Mouse (Mus musculus): ENCODE data around the gene Mmp23. TPM values are rescaled to one million over a fixed set of nuclear protein-coding genes. Genes with fewer than 3 reads are reported as not detected.
"Not testable (repeated sequence)": the region's sequence is repeated elsewhere in the genome, so short reads cannot be mapped to it uniquely, and the experiment has no call there.

Mmp23 gene
- polyA plus RNA-seq, 1 experiment = not detected

DNA sequence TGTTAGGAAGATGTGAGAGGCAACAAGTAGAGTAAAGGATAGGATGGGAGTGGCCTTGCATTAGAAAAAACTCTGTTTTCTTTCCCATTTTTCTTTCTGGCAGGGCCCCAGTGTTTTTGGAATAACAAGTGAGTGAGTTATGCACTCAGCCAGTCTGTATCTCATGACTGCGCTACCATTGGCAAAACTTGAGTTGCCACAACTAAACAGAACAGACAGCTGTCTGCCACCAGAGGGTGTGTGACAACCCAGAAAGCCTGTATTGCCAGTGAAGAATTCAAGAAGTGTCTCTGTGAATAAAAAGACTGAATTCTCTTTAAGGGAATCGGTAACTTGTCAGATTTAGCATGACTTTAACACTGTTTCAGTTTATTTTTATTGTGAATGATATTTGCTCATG, 22.8 kb upstream of the Mmp23 start:
- TF ChIP-seq GATA1 (IDR thresholded peaks at IDR 0.05; ENCODE audit: low read length) (no peak), TAL1 (IDR thresholded peaks at IDR 0.05; ENCODE audit: low read length) (no peak)
- Histone ChIP-seq H3K36me3 (ENCODE audit: control insufficient read depth) (no peaks in the 10 kb centered on the region), H3K27me3 (ENCODE audit: control insufficient read depth) (no peaks in the 10 kb centered on the region; the same call in 1 of the 2 replicates), H3K4me3 (replicated peaks) (no peak overlapping the region), H3K4me1 (ENCODE audit: control insufficient read depth) (no peaks in the 10 kb centered on the region), H3K9me3 (ENCODE audit: control insufficient read depth, low read length) (no peaks in the 10 kb centered on the region)

DNA sequence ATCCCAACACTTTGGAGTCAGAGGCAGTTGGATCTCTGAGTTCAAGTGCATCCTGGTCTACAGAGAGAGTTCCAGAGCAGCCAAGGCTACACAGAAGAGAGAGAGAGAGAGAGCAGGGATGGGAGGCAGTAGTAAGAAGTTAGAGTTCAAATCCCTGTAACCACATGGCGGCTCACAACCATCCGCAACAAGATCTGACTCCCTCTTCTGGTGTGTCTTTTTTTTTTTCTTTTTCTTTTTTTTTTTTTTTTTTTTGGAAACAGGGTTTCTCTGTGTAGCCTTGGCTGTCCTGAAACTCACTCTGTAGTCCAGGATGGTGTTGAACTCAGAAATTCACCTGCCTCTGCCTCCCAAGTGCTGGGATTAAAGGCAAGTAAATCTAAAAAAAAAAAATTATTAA, 18.9 kb upstream of the Mmp23 start:
- H3K36me3 ChIP-seq (ENCODE audit: control insufficient read depth) = no peaks in the 10 kb centered on the region
- no peak for TF ChIP-seq TAL1 (IDR thresholded peaks at IDR 0.05; ENCODE audit: low read length)
- TF ChIP-seq GATA1 (IDR thresholded peaks at IDR 0.05; ENCODE audit: low read length) = no peak
- H3K4me3 ChIP-seq (replicated peaks) = no peak overlapping the region
- no peaks in the 10 kb centered on the region for H3K9me3 ChIP-seq (ENCODE audit: control insufficient read depth, low read length)
- peaks cover 18% of the 10 kb centered on the region for H3K4me1 ChIP-seq (ENCODE audit: control insufficient read depth)
- H3K27me3 ChIP-seq (ENCODE audit: control insufficient read depth) = no peaks in the 10 kb centered on the region; the same call in 1 of the 2 replicates

DNA sequence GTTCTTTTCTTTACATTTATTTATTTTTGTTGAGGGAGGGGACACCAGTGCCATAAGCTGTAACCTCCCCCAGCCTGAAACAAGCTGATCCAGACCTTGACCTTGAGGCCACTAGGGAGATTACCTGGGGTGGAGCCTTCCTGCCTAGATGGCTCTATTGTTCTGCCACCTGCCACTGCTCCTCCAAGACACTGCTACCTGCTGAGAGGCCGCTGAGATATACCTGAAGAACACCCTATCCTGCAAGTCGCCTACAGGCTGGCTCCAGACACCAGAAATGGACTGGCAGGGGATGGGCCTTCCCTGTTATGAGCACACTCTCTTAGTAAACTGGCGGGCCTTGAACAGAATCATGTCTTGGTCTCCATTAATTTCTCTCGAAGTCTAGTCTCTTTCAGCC, 17.1 kb upstream of the Mmp23 start:
- not testable (repeated sequence) for H3K36me3 ChIP-seq (ENCODE audit: control insufficient read depth); H3K9me3 ChIP-seq (ENCODE audit: control insufficient read depth, low read length); H3K27me3 ChIP-seq (ENCODE audit: control insufficient read depth)
- H3K4me3 ChIP-seq (replicated peaks) = peak overlapping the region; percentile 78
- peaks cover 18% of the 10 kb centered on the region for H3K4me1 ChIP-seq (ENCODE audit: control insufficient read depth)

DNA sequence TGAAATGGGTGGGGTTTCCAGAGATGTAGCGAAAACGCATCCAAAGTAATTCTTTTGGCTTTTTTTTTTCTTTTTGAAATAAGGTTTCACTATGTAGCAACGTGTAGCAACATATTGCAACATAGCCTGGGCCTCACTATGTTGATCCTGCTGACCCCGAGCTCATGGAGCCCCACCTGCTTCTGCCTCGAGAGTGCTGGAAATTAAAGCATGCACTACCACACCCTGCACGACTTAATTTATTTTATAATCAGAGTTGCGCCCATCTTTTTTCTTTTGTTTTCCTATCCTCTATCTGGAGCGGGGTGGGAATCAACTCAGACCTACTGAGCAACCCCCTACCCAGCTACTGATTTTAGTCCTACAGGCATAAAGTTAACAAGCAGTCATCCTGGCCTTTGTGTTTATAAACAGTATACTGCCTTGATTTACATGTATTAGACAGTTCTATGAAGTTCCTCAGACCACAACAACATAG, 16.5 kb upstream of the Mmp23 start:
- Histone ChIP-seq H3K36me3 (ENCODE audit: control insufficient read depth) (no peaks in the 10 kb centered on the region), H3K27me3 (ENCODE audit: control insufficient read depth) (no peaks in the 10 kb centered on the region; the same call in 1 of the 2 replicates), H3K4me3 (replicated peaks) (peak overlapping the region; percentile 78), H3K9me3 (ENCODE audit: control insufficient read depth, low read length) (no peaks in the 10 kb centered on the region), H3K4me1 (ENCODE audit: control insufficient read depth) (peaks cover 18% of the 10 kb centered on the region)
- no peak for TF ChIP-seq TAL1 (IDR thresholded peaks at IDR 0.05; ENCODE audit: low read length)
- TF ChIP-seq GATA1 (IDR thresholded peaks at IDR 0.05; ENCODE audit: low read length) = no peak

DNA sequence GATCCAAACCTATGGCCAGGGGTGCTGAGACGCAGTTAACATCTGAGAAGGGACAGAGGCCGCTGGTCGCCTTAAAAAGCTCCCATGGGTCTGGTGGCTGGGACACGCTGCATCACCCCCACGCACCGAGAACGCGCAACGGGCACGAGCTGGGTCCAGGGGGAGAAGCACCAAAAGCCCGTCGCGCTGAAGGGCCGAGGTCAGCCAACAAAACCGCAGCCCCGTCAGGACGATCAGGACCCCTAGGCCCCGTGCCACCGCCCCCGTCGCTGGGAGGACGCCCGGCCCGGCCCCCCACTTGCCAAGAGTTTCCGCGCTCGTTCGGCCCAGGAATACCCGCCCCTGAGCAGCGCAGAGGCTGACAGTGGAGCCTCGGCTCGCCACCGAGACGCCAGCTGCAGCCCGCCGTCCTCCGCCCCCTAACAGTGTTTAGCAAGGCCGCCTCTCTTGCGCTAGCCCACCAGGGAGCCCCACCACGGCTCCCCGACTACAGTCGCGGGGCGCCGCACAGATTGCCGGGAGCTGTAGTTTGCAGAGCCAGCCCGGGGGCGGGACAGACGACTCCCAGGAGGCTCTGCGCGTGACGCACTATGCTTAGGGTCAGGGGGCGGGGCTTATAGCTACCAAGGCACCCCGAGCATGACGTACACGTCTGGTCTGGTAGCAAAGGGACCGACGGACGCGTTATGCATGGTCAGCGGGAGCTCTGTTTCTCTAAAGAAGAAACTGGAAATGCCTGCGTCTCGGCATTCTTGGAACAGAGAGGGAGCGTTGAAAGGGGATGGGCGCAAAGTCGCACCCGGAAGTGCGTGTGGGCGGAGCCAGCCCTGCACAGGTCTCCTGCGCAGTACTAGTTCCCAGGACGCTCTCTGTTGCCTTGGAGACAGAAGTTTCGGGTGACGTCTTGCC, 15.8 kb upstream of the Mmp23 start, which contains the start of gene Mib2:
Gene Mib2, minus strand, starts transcription at position 510 of the 909 bp plus-strand sequence.
- TF ChIP-seq TAL1 (IDR thresholded peaks at IDR 0.05; ENCODE audit: low read length) = no peak
- TF ChIP-seq GATA1 (IDR thresholded peaks at IDR 0.05; ENCODE audit: low read length) = no peak
- Histone ChIP-seq H3K9me3 (ENCODE audit: control insufficient read depth, low read length) (no peaks in the 10 kb centered on the region), H3K4me3 (replicated peaks) (peak within 1 kb of the TSS; percentile 78), H3K4me1 (ENCODE audit: control insufficient read depth) (peaks cover 18% of the 10 kb centered on the region), H3K27me3 (ENCODE audit: control insufficient read depth) (no peaks in the 10 kb centered on the region; the same call in 1 of the 2 replicates), H3K36me3 (ENCODE audit: control insufficient read depth) (no peaks in the 10 kb centered on the region)

DNA sequence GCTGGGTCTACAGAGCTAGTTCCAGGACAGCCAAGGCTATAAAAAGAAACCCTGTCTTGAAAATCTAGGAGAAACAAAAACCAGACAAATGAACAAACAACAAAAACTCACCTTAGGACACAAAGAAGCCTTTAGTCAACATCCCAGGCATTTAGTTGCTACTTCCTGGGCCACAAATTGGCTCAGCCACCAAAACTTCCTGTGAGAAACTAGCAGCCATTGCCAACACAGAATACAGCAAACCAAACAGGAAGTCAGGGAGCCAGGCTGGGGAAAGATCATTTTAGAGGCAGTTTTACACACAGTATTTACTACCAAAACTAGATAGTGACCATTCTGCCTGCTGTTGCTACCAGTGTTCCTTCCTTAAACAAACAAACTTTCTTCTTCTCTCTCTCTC, 13.7 kb upstream of the Mmp23 start:
- Histone ChIP-seq H3K36me3 (ENCODE audit: control insufficient read depth) (no peaks in the 10 kb centered on the region), H3K4me3 (replicated peaks) (no peak overlapping the region)

DNA sequence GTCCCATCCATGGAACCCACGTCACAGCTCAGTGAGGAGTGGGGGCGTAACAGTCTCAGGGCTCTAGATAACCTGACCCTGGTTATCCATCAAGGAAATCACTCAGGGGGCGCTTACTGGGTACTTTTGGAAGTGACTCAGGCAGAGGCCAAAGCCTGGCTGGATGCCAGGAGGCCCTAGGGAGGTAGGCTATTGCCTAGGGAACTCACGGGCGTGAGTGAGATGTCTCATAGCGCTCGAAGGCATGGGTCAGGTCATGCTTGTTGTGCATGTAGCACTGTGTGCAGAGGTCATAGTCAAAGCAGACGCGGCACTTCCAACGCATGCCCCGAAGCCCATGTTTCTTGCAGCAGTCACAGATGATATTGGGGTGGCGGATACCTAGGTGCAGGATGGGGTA, 7.5 kb upstream of the Mmp23 start:
- H3K4me3 ChIP-seq (replicated peaks) = no peak overlapping the region
- peaks cover 3% of the 10 kb centered on the region; the same call in 1 of the 2 replicates for H3K36me3 ChIP-seq (ENCODE audit: control insufficient read depth)
- H3K4me1 ChIP-seq (ENCODE audit: control insufficient read depth) = peaks cover 4% of the 10 kb centered on the region
- H3K27me3 ChIP-seq (ENCODE audit: control insufficient read depth) = peaks cover 10% of the 10 kb centered on the region
- TF ChIP-seq GATA1 (IDR thresholded peaks at IDR 0.05; ENCODE audit: low read length) = no peak
- TF ChIP-seq TAL1 (IDR thresholded peaks at IDR 0.05; ENCODE audit: low read length) = no peak
- H3K9me3 ChIP-seq (ENCODE audit: control insufficient read depth, low read length) = no peaks in the 10 kb centered on the region

More for the DNA sequence above, 13.7 kb upstream of the Mmp23 start:
- TF ChIP-seq GATA1 (IDR thresholded peaks at IDR 0.05; ENCODE audit: low read length) (no peak), TAL1 (IDR thresholded peaks at IDR 0.05; ENCODE audit: low read length) (no peak)
- H3K9me3 ChIP-seq (ENCODE audit: control insufficient read depth, low read length) = no peaks in the 10 kb centered on the region
- peaks cover 22% of the 10 kb centered on the region for H3K4me1 ChIP-seq (ENCODE audit: control insufficient read depth)
- no peaks in the 10 kb centered on the region for H3K27me3 ChIP-seq (ENCODE audit: control insufficient read depth)

DNA sequence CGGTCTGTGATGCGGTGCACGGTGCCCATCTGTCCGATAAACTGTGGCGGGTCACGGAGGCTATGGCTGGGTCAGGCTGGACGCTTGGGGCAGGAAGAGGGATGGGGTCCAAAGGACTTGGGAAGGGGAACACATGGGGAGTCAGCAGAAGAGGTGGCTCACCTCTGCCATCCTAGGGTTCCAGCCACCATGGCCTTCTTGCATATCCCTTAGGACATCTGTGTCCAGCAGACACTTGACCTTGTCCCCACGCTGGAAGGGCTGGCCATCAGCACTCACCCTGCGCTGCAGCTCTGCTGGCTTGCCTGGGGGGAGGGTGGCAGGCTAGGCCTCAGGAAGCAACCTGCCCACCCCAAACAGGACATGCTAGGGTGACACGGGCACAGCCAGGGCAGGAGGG, 5.8 kb upstream of the Mmp23 start:
- Histone ChIP-seq H3K27me3 (ENCODE audit: control insufficient read depth) (peaks cover 27% of the 10 kb centered on the region), H3K4me3 (replicated peaks) (no peak overlapping the region), H3K9me3 (ENCODE audit: control insufficient read depth, low read length) (peaks cover 1% of the 10 kb centered on the region), H3K4me1 (ENCODE audit: control insufficient read depth) (peaks cover 17% of the 10 kb centered on the region), H3K36me3 (ENCODE audit: control insufficient read depth) (peaks cover 3% of the 10 kb centered on the region; the same call in 1 of the 2 replicates)
- no peak for TF ChIP-seq GATA1 (IDR thresholded peaks at IDR 0.05; ENCODE audit: low read length)
- TF ChIP-seq TAL1 (IDR thresholded peaks at IDR 0.05; ENCODE audit: low read length) = no peak

DNA sequence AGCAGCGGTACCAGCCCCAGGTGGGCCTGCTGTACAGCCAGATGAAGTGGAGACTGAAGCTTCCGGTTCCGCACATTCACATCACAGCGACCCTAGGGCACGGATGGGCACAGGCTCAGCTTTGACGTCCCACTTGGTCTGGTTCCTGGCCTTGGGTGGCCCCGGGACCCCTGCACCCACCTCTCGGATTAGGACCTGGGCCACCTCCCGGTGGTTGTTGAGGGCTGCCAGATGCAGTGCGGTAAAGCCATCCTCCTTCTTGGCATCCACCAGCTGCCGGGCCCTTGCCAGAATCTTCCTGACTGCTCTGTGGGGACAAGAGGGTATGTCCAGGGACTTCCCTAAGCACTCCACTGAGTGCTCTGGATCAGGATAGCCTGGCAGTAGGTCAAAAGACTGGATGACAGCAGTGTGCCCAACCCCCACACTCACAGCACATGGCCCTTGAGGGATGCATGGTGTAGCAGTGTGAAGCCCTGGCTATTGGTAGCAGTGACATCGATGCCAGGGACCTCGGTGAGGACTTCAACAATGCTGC, 3.1 kb upstream of the Mmp23 start:
- Histone ChIP-seq H3K4me3 (replicated peaks) (no peak overlapping the region), H3K9me3 (ENCODE audit: control insufficient read depth, low read length) (peaks cover 11% of the 10 kb centered on the region), H3K4me1 (ENCODE audit: control insufficient read depth) (peaks cover 19% of the 10 kb centered on the region), H3K27me3 (ENCODE audit: control insufficient read depth) (peaks cover 54% of the 10 kb centered on the region), H3K36me3 (ENCODE audit: control insufficient read depth) (peaks cover 10% of the 10 kb centered on the region)
- TF ChIP-seq TAL1 (IDR thresholded peaks at IDR 0.05; ENCODE audit: low read length) = no peak
- no peak for TF ChIP-seq GATA1 (IDR thresholded peaks at IDR 0.05; ENCODE audit: low read length)

Measured in erythroblast, embryonic 14.5 days (primary cell).